Mouse (Mus musculus): Measurements from ENCODE around the gene Rgs11.

Rgs11 gene

DNA sequence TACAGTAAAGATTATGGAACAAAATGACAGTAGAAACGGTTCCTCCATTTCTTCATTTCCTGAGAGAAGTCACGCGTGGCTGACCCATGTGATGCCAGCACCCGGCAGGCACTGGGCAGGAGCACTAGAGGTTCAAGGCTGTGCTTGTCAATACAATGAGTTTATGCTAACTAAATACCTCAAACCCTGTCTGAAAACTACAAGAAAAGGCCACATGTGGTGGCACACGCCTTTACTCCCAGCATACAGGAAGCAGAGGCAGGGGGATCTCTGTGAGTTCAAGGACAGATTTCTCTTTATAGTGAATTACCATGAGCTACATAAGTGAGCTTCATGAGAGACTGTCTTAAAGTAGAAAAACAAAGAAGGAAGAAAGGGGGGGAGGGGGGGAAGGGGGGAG lies 28.4 kb downstream of the Rgs11 start:
- no peak for DNase-seq (ENCODE audit: low read depth, low spot score)

DNA sequence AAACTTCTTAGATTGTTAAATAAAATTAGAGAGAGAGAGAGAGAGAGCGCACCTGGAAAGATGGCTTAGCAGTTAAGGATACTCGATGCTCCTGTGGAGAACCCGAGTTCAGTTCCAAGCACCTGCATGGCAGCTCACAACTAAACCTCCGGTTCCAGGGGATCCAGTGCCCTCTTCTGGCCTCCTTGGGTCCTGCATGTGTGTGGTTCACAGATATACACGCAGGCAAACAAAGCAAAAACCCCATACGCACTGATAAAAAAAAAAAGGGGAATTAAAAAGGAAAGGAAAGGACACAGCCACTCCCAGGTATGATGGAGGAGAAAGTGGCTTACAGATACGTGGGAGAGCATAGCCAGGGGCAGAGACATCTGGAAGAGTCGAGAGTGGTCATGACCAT lies 30.1 kb downstream of the Rgs11 start:
- DNase-seq (ENCODE audit: low read depth, low spot score) = no peak

DNA sequence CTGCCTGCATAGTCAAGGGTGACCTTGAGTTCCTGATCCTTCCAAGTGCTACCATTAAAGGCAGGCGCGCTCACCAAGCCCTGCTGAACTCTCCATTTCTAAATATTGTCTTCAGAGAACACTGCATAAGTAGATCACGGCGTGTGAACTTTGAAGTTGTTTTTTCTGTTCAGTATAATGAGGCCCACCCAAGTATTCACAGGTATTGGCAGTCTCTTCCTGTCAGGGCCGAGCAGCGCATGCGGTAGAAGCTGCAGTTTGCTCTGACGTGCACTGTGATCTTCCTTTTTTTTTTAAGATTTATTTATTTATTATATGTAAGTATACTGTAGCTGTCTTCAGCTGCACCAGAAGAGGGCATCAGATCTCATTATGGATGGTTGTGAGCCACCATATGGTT lies 31.6 kb downstream of the Rgs11 start:
- no peak for DNase-seq (ENCODE audit: low read depth, low spot score)

DNA sequence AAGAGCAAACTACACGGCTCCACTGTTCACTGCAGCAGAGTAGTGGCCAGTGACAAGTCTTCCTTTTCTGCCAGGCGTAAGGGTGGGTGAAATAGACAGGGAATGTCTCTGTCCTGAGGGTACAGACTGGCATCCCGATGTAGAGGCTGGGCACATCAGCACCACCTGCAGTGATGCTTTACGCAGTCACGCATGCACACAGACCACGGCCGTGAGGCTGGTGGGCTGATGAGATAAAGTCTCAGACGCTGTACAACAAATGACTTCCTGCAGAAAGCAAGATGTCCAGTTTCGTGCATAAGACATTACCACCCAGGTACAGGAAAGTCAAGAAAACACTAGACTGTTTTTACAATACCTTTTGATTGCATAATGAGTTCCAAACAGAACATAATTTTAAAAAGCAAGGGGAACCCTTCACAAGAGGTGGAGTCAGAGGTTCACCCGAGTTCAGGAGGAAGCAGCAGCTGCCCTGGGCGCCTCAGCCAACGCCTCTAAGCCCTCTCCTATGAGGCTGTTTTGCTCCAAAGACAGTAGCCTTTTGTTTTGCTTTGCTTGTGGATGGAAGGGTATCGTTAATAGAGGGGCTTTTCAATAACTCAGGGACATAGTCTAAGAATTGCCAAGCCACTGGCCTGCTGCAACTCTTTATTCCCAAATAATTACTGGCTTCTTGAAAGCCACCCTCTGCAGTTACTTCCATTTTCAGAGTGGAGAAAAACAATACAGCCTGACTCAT lies 32.5 kb downstream of the Rgs11 start:
- peak; percentile 60 for DNase-seq (ENCODE audit: low read depth, low spot score)

DNA sequence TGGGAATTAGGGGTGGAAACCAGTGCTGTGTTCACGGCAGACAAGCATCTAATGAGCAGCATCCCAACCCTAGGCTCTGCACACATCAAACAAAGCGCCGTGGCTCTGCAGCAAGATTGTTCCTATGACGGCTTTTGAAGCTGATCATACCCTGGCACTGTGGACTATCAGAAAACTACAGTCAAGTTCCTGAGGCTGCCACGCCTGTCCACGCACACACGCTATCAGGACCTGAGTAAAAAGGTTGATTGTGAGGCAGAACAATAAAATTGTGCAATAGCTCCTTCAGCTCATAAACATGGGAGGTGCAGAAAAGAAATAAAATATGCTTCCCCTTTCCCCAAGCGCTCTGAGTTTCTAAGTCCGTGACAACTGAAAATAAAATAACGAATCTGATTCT lies 34.9 kb downstream of the Rgs11 start:
- DNase-seq (ENCODE audit: low read depth, low spot score) = no peak

DNA sequence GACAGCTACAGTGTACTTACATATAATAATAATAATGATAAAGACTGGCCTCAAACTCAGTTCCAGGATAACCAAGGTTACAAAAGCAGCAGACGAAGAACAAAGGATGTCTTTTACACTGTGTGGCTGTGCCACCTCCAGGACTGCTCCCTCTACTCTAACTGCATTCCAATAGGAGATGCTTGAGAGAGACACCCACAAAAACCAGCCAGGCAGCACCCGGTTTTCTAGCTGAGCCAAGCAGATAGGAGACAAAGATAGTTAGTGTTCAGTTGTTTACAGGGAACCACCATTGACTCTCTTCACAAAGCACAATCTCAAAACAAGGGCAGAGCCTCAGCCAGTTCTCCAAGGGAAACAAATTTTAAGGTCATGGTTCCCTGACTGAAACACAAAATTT lies 36.8 kb downstream of the Rgs11 start:
- DNase-seq (ENCODE audit: low read depth, low spot score) = peak; percentile 83

DNA sequence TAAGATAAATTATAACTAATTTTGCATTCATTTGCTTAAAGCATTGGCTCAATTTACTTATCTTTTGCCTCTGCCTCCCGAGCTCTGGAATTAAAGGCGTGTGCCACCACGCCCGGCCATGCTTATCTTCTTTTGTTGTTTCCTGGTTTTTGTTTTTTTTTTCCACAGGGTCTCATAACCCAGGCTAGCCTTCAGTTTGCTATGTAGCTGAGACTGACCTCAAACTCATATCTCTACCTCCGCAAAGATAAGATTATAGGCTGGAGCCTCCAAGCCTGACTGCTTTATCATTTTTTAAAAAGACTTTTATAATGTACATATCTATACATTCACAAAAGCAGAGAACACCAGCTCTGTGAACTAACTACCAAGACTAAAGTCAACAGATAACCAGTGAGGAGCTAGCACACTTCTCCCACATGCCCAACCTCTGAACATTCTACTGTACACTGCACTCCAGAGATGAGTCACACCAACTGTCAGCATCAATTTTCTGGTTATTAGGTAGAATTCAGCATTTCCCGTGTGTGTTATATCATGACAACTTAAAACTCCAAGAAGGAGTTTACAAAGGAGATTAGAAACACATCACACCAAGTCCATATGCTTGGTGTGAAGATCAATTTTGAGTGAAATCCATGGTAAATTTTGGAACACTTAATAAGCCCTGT lies 37.5 kb downstream of the Rgs11 start:
- no peak for DNase-seq (ENCODE audit: low read depth, low spot score)

DNA sequence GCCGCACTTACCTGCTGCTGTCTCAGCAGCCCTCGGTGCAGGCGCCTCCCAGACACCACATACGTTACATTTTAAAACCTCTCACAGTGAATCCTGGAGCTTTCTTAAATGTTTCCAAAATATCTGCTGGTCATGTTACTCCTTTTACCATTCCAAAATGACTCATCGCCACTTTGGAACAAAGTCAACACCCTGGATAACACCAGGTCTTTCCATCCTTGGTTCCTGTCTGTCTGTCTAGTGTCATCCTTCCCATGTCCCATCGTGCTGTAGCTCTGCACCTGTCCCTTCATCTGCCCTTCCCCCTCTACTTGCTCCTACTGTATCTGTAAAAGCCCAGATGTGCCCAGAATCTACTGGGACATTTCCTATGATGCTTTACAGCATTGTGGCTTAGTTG lies 38.2 kb downstream of the Rgs11 start:
- DNase-seq (ENCODE audit: low read depth, low spot score) = no peak

DNA sequence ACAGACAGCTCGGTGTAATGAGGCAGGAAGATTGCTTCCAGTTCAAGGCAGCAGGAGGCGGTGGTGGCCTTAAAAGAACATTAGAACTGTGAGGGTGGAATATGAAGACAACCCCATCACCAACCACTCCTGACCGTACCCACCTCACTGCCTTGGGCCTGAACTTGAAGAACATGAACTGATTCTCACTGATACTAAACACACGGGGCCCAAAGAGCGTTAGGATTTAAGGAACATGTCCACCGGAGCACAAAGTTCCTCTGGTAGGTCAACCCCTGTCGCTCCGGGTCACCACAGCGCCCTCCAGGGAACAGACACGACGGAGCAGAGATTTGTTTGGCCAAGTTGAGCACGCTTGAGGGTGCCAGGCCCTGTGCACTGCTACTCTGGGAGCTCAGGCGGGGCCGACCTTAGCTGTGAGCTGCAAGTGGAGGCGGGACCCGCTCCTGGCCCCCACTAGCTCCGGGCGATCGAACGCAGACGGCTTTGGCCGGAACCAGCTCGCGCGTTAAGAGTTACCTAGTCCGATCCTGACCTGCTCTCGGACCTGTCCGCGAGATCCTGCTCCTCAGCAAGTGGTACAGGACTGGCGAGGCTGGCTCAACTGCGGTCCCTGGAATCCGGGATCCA lies 40.8 kb downstream of the Rgs11 start:
- peak; percentile 80 for DNase-seq (ENCODE audit: low read depth, low spot score)

DNA sequence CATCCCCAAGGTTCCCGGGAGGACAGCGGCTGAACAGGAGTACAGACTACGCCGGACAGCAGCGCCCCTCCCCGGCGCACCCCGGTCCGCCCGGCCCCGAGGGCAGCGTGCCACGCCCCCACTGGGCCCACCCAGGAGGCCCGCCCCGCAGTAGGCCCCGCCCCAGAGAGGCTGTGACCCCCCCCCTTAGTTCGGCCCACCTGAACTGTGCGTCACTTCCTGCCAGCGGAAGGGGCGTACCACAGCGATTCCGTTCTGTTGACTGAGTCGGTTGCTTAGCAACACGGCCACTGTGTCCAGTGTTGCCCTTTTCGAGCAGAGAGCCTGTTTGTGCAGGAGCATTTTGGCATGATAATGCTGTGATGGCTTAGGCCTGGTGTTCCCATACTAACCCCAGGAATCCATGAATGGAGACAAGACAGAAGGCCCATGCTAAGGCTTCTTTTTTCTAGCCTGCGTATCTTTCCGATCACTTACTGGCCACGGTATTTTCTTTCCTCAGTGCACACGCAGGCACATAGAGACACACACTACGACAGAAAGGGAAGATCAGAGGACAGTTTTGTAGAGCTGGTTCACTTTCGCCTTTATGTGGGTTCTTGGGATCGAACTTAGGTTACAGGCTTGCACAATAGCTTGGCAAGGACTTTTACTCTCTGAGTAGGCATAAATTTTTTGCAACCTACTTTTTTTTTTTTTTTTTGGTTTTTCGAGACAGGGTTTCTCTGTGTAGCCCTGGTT lies 41.5 kb downstream of the Rgs11 start, which contains the start of gene Fam234a:
Gene Fam234a (minus strand): TSS at position 142 of the 741 bp plus-strand sequence.
- DNase-seq (ENCODE audit: low read depth, low spot score) = peak; percentile 99

DNA sequence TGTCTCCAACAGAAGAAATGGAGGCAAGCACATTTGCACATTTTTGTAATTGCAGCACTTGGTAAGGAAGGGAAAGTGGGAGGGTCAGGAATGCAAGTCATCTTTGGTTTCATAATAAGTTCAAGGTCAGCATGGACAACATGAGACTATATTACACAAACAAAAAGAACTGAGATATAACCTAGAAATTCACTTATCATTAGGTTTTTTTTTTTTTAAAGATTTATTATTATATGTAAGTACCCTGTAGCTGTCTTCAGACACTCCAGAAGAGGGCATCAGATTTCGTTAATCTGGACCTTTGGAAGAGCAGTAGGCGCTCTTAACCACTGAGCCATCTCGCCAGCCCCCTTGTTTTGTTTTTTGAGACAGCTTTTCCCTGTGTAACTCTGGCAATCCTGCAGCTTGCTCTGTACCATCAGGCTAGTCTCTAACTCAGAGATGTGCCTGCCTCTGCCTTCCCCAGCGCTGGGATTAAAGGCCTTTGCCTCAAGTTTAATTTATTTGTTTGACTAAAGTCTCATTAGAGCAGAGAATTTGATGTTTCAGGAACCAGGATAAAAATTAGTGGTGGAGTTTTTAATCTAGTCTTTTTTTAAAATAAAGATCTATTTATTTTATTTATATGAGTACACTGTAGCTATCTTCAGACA lies 49.3 kb downstream of the Rgs11 start:
- no peak for DNase-seq (ENCODE audit: low read depth, low spot score)

DNA sequence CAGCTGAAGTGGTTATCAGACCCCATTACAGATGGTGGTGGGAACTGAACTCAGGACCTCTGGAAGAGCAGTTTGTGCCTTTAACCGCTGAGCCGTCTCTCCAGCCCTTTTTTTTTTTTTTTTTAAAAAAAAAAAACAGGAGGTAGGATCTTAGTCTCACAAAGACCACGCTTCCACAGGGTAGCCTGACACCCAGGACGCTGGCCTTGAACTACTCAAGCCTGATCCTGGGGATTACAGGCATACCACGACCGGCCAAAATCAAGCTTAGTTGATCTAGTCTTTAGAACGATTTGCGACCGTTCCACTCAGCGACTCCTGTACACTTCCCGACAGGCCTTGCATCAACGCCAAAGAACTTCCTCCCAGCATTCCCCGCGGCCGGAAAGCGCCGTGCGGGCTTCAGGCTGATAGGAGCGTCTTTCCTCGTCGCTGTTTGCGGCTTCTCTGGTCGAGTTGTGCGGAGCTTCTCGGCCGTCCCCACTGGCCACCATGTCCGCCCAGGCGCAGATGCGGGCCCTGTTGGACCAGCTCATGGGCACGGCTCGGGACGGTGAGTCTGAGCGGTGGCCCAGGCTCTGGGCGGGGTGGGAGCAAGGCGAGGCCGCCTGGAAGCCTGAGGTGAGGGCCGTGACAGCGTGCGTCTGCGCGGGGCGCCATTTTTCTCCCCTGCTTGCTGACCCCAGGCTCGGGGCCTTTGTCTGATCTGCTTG lies 49.9 kb downstream of the Rgs11 start, which contains the start of gene Luc7l:
Gene Luc7l (plus strand): TSS at position 358 of the 713 bp plus-strand sequence.
- DNase-seq (ENCODE audit: low read depth, low spot score) = peak; percentile 99

DNA sequence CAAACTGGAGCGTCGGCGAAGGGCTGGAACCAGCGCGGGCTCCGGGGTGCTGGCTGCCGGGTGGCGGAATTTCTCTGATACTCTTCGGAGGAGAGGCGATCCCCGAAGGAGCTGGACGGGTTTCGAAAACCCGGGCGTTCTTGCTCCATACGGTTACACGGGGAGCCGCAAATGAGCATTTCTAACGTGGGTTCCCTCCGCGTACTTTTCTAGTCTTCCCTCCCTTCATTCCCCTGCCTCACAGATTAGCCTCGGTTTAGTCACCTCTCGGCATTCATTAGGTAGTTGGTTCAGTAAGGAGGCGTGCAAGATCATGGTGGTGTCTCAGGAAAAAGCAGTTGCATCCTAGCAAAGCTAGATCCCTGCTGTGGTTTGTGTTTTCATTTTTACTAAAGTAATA lies 50.6 kb downstream of the Rgs11 start:
- no peak for DNase-seq (ENCODE audit: low read depth, low spot score)

DNA sequence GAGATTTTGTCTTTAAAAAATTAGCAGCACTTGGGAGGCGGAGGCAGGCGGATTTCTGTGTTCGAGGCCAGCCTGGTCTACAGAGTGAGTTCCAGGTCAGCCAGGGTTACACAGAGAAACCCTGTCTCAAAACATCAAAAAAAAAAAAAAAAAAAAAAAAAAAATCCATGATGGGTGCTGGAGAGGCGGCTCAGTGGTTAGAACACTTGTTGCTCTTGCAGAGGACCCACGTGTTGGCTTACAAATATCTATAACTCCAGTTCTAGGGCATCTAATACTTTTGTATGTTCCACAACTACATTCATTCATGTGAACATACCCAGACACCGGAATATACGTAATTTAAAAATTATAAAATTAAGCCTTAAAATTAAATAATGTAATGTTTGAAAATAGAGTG lies 52.6 kb downstream of the Rgs11 start:
- DNase-seq (ENCODE audit: low read depth, low spot score) = no peak
